Mouse (Mus musculus) heart, adult 2 months (tissue): ENCODE data around the gene Olfr455.

Source experiments
- CTCF ChIP-seq: fragments of 200-600 bp; IDR thresholded peaks from 2 replicates; pipeline ENCODE4 v1.8.1; 2022; ENCODE audit warnings: antibody characterized with exemption, mild to moderate bottlenecking, moderate library complexity
- POLR2A ChIP-seq: fragments of 200-500 bp; IDR thresholded peaks from 2 replicates; pipeline ENCODE4 v1.6.1; 2011; ENCODE audit warnings: mild to moderate bottlenecking, low read depth, low read length, control low read depth; ENCODE audit not compliant: insufficient read depth

GRCm38 (mm10) chr6:42487114-42487513, 60.3 kb downstream of the Olfr455 start, which contains the start of gene Olfr456:
- TF ChIP-seq CTCF (no peak), POLR2A (no peak)
